Mouse (Mus musculus): Measurements from ENCODE around the gene Nos1ap. TPM values are rescaled to one million over a fixed set of nuclear protein-coding genes. Genes with fewer than 3 reads are reported as not detected.

The Nos1ap gene
- polyA plus RNA-seq, 1 experiment from 2014 or later, result 13.0 TPM

DNA sequence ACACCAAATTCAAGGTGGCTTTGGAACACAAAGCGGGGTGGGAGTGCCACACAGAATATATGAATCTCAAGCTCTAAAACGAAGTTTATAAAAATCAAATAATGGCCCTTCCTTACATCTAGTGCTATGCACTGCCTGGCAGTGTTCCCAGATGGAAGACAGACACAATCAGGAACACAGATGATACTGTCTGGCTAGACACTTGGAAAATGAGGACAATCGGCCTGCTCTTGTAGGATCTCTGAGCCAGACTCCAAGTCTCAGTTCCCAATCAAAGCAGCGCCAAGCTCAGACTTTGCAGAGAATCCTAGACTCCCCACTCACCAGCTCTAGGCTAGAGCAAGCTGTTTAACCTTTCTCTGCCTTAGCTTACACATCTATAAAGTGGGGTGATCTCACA lies 85.3 kb downstream of the Nos1ap start:
- no peak overlapping the region for H3K27ac ChIP-seq (ENCODE audit: low read length)
- no peaks in the 10 kb centered on the region for H3K9me3 ChIP-seq (replicated peaks; ENCODE audit: control insufficient read depth, low read length)
- H3K36me3 ChIP-seq (ENCODE audit: control insufficient read depth, insufficient read depth, low read length), result no peaks in the 10 kb centered on the region
- H3K4me3 ChIP-seq (replicated peaks; ENCODE audit: low read length), result no peak overlapping the region
- peaks cover 8% of the 10 kb centered on the region; the same call in 1 of the 2 replicates for H3K4me1 ChIP-seq (ENCODE audit: control insufficient read depth, insufficient read depth, low read length)
- ATAC-seq (ENCODE audit: insufficient read depth, low FRiP score), result no peak
- WGBS, result 60% methylated on average over 4 of the region's 4 CpGs
- H3K27me3 ChIP-seq (ENCODE audit: control insufficient read depth, insufficient read depth, low read length), result no peaks in the 10 kb centered on the region
- H3K9ac ChIP-seq (ENCODE audit: low read length), result no peak overlapping the region
- no peak overlapping the region for H3K4me2 ChIP-seq (ENCODE audit: low read depth, low read length)

DNA sequence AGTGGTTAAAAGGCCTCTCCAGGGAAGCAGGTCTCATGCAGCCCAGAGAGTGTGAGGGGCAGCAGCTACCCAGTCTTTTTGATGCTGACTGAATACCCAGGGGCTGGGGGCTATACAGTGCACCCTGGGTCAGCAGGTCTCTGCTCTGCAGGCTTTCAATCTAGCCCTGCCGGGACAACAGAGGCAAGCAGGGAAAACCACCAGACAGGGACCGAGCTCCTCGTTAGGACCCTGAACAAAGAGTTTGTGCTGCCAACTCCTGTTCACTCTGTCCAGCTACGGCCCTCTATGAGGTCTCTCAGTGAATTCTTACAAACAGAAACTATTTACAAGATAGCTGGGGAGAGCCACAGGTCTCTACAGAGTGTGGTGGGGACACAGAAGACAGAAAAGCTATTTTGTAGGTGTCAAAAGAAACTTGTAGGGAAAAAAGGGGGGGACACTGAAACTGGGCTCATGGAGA lies 86.4 kb downstream of the Nos1ap start:
- 64% methylated on average over 4 of the region's 4 CpGs for WGBS
- Histone ChIP-seq H3K9me3 (replicated peaks; ENCODE audit: control insufficient read depth, low read length) (no peaks in the 10 kb centered on the region), H3K27me3 (ENCODE audit: control insufficient read depth, insufficient read depth, low read length) (no peaks in the 10 kb centered on the region)

DNA sequence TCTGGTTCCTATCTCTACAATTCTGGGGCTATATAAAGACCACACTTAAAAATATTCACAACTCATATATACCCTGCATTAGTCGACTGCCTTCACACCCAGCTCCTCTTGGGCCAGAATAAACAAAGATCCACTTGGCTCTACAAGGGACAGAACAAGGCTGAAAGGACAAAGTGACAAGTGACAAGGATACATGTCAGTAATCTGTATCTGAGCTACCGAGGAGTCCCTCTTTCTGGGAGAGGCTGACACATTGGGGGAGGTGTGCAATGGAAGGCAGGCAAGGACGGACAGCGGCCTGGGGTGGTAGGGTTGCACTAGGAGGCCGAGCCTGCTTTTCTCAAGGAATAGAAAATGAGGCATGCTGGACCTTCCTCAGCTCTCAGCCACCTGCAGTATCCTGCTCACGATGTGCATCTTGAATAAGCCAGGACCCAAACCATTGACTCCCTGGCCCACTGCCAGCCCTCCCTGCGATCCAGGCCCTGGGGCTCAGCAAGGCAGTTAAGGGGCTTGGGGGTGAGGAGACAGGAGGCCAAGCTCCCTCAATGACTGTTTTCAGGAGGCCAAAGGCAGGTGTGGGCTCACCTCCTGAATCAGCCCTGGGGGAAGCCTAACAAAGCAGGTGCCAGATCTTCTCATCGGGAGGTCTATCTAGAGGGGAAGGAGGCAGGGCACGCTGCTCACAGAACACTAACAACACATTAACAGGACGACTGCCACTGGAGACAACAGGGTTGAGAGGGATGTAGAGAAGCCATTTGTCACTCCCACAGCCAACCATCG lies 87.0 kb downstream of the Nos1ap start:
- H3K9me3 ChIP-seq (replicated peaks; ENCODE audit: control insufficient read depth, low read length), result no peaks in the 10 kb centered on the region
- no peak overlapping the region for H3K4me2 ChIP-seq (ENCODE audit: low read depth, low read length)
- WGBS, result 48% methylated on average over 11 of the region's 11 CpGs
- H3K36me3 ChIP-seq (ENCODE audit: control insufficient read depth, insufficient read depth, low read length), result no peaks in the 10 kb centered on the region
- peaks cover 14% of the 10 kb centered on the region for H3K4me1 ChIP-seq (ENCODE audit: control insufficient read depth, insufficient read depth, low read length)
- no peaks in the 10 kb centered on the region for H3K27me3 ChIP-seq (ENCODE audit: control insufficient read depth, insufficient read depth, low read length)
- no peak overlapping the region for H3K9ac ChIP-seq (ENCODE audit: low read length)
- H3K4me3 ChIP-seq (replicated peaks; ENCODE audit: low read length), result no peak overlapping the region
- no peak for ATAC-seq (ENCODE audit: insufficient read depth, low FRiP score)
- no peak overlapping the region for H3K27ac ChIP-seq (ENCODE audit: low read length)

More for the DNA sequence above, 86.4 kb downstream of the Nos1ap start:
- no peak for ATAC-seq (ENCODE audit: insufficient read depth, low FRiP score)
- Histone ChIP-seq H3K4me2 (ENCODE audit: low read depth, low read length) (no peak overlapping the region), H3K4me3 (replicated peaks; ENCODE audit: low read length) (no peak overlapping the region), H3K9ac (ENCODE audit: low read length) (no peak overlapping the region), H3K4me1 (ENCODE audit: control insufficient read depth, insufficient read depth, low read length) (peaks cover 8% of the 10 kb centered on the region; the same call in 1 of the 2 replicates), H3K36me3 (ENCODE audit: control insufficient read depth, insufficient read depth, low read length) (no peaks in the 10 kb centered on the region), H3K27ac (ENCODE audit: low read length) (no peak overlapping the region)

- H3K4me2 ChIP-seq (ENCODE audit: low read depth, low read length), result no peak overlapping the region
- H3K4me3 ChIP-seq (replicated peaks; ENCODE audit: low read length), result no peak overlapping the region
- H3K27ac ChIP-seq (ENCODE audit: low read length), result no peak overlapping the region
- H3K4me1 ChIP-seq (ENCODE audit: control insufficient read depth, insufficient read depth, low read length), result peaks cover 12% of the 10 kb centered on the region
- H3K9ac ChIP-seq (ENCODE audit: low read length), result no peak overlapping the region
- H3K27me3 ChIP-seq (ENCODE audit: control insufficient read depth, insufficient read depth, low read length), result no peaks in the 10 kb centered on the region
- no peaks in the 10 kb centered on the region for H3K9me3 ChIP-seq (replicated peaks; ENCODE audit: control insufficient read depth, low read length)
- H3K36me3 ChIP-seq (ENCODE audit: control insufficient read depth, insufficient read depth, low read length), result no peaks in the 10 kb centered on the region
- no peak for ATAC-seq (ENCODE audit: insufficient read depth, low FRiP score)
- WGBS, result 76% methylated on average over 1 of the region's 1 CpGs
Measured at GRCm38 (mm10) chr1:170501970-170502369, 87.7 kb downstream of the Nos1ap start.

DNA sequence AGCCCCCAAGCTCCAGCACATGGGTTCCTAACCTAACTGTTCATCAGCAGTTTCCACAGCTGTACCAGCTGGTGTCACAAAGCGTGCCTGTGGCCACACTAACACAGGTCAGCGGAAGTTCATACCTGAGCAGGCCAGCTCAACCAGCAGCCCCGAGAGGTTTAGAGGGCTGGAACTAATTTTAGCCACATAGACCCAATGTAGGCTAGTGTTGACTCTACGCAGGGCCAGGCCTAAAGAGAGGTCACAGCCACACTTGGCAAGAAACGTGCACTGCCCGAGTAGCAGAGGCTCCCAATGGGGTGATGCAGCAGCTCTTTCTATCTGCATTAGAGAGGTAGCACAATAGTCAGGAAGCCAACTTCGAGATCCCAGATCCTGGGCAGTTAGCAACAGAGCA lies 88.1 kb downstream of the Nos1ap start:
- no peaks in the 10 kb centered on the region for H3K9me3 ChIP-seq (replicated peaks; ENCODE audit: control insufficient read depth, low read length)
- no peaks in the 10 kb centered on the region for H3K36me3 ChIP-seq (ENCODE audit: control insufficient read depth, insufficient read depth, low read length)
- peaks cover 12% of the 10 kb centered on the region for H3K4me1 ChIP-seq (ENCODE audit: control insufficient read depth, insufficient read depth, low read length)
- no peak overlapping the region for H3K4me2 ChIP-seq (ENCODE audit: low read depth, low read length)
- no peaks in the 10 kb centered on the region for H3K27me3 ChIP-seq (ENCODE audit: control insufficient read depth, insufficient read depth, low read length)
- no peak overlapping the region for H3K9ac ChIP-seq (ENCODE audit: low read length)
- no peak for ATAC-seq (ENCODE audit: insufficient read depth, low FRiP score)
- H3K4me3 ChIP-seq (replicated peaks; ENCODE audit: low read length), result no peak overlapping the region
- WGBS, result 88% methylated on average over 7 of the region's 7 CpGs
- H3K27ac ChIP-seq (ENCODE audit: low read length), result no peak overlapping the region

DNA sequence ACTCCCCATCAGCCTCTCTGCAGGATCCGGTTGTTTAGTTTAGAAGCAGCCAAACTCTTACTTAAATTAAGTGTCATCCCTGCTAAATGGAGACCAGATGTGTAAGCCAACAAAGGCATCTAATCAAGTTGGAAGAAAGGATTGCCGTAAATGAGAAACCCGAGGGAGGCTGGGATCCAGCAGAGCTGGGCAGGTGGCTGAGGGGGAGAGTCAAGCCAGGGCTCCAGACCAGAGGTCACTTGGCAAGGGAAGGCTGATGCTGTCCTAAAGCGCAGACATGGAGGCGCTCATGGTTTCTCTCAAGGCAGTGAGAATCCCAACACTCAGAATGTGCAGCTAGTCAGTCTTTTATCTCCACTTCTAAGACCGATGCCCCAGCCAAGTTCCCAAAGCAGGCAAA lies 89.8 kb downstream of the Nos1ap start:
- Histone ChIP-seq H3K27ac (ENCODE audit: low read length) (no peak overlapping the region), H3K27me3 (ENCODE audit: control insufficient read depth, insufficient read depth, low read length) (no peaks in the 10 kb centered on the region), H3K4me1 (ENCODE audit: control insufficient read depth, insufficient read depth, low read length) (peaks cover 17% of the 10 kb centered on the region), H3K4me3 (replicated peaks; ENCODE audit: low read length) (no peak overlapping the region), H3K9ac (ENCODE audit: low read length) (no peak overlapping the region), H3K4me2 (ENCODE audit: low read depth, low read length) (no peak overlapping the region), H3K36me3 (ENCODE audit: control insufficient read depth, insufficient read depth, low read length) (no peaks in the 10 kb centered on the region), H3K9me3 (replicated peaks; ENCODE audit: control insufficient read depth, low read length) (no peaks in the 10 kb centered on the region)
- 39% methylated on average over 6 of the region's 6 CpGs for WGBS
- peak; percentile 38; the same call in 1 of the 2 replicates for ATAC-seq (ENCODE audit: insufficient read depth, low FRiP score)

- Histone ChIP-seq H3K9ac (ENCODE audit: low read length) (no peak overlapping the region), H3K36me3 (ENCODE audit: control insufficient read depth, insufficient read depth, low read length) (no peaks in the 10 kb centered on the region), H3K4me3 (replicated peaks; ENCODE audit: low read length) (no peak overlapping the region), H3K4me2 (ENCODE audit: low read depth, low read length) (no peak overlapping the region), H3K4me1 (ENCODE audit: control insufficient read depth, insufficient read depth, low read length) (peaks cover 17% of the 10 kb centered on the region), H3K9me3 (replicated peaks; ENCODE audit: control insufficient read depth, low read length) (no peaks in the 10 kb centered on the region), H3K27ac (ENCODE audit: low read length) (no peak overlapping the region), H3K27me3 (ENCODE audit: control insufficient read depth, insufficient read depth, low read length) (no peaks in the 10 kb centered on the region)
- no peak for ATAC-seq (ENCODE audit: insufficient read depth, low FRiP score)
- 54% methylated on average over 4 of the region's 4 CpGs for WGBS
Measured at GRCm38 (mm10) chr1:170499466-170499865, 90.2 kb downstream of the Nos1ap start.

GRCm38 (mm10) chr1:170498645-170499044 lies 91.0 kb downstream of the Nos1ap start:
- ATAC-seq (ENCODE audit: insufficient read depth, low FRiP score), result no peak
- WGBS, result 56% methylated on average over 4 of the region's 4 CpGs
- Histone ChIP-seq H3K9ac (ENCODE audit: low read length) (no peak overlapping the region), H3K4me3 (replicated peaks; ENCODE audit: low read length) (no peak overlapping the region), H3K27me3 (ENCODE audit: control insufficient read depth, insufficient read depth, low read length) (no peaks in the 10 kb centered on the region), H3K4me1 (ENCODE audit: control insufficient read depth, insufficient read depth, low read length) (peaks cover 17% of the 10 kb centered on the region), H3K27ac (ENCODE audit: low read length) (no peak overlapping the region), H3K36me3 (ENCODE audit: control insufficient read depth, insufficient read depth, low read length) (no peaks in the 10 kb centered on the region), H3K4me2 (ENCODE audit: low read depth, low read length) (no peak overlapping the region), H3K9me3 (replicated peaks; ENCODE audit: control insufficient read depth, low read length) (no peaks in the 10 kb centered on the region)

DNA sequence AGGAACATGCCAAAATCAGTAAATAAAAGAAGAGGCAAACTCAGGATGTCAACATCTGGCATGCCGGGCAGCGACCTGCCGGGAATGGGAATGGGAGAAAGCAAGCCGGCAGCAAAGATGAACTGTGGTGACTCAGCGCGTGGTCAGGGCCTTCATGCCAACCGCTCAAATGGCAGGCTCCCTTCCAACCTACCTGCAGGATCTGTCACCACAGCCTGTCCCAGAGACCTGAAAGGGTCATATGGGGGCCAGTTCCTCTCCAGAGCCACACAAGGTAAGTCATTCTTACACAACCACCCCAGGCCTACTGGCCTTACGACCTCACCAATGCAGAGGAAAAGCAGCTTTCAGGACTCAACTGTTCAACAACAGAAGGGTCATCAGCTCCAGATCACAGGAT lies 93.4 kb downstream of the Nos1ap start:
- H3K36me3 ChIP-seq (ENCODE audit: control insufficient read depth, insufficient read depth, low read length), result no peaks in the 10 kb centered on the region
- no peak overlapping the region for H3K27ac ChIP-seq (ENCODE audit: low read length)
- no peak for ATAC-seq (ENCODE audit: insufficient read depth, low FRiP score)
- no peak overlapping the region for H3K9ac ChIP-seq (ENCODE audit: low read length)
- H3K4me2 ChIP-seq (ENCODE audit: low read depth, low read length), result no peak overlapping the region
- no peaks in the 10 kb centered on the region for H3K9me3 ChIP-seq (replicated peaks; ENCODE audit: control insufficient read depth, low read length)
- peaks cover 14% of the 10 kb centered on the region for H3K4me1 ChIP-seq (ENCODE audit: control insufficient read depth, insufficient read depth, low read length)
- no peak overlapping the region for H3K4me3 ChIP-seq (replicated peaks; ENCODE audit: low read length)
- WGBS, result 59% methylated on average over 8 of the region's 8 CpGs
- H3K27me3 ChIP-seq (ENCODE audit: control insufficient read depth, insufficient read depth, low read length), result no peaks in the 10 kb centered on the region

Measured in stomach, embryonic 16.5 days (tissue).